Mouse (Mus musculus): Measurements from ENCODE around the gene Tcea3. TPM values are rescaled to one million over a fixed set of nuclear protein-coding genes. Genes with fewer than 3 reads are reported as not detected.

The Tcea3 gene
- total RNA-seq, 2 experiments from 2014 or later = 149 to 154 TPM

DNA sequence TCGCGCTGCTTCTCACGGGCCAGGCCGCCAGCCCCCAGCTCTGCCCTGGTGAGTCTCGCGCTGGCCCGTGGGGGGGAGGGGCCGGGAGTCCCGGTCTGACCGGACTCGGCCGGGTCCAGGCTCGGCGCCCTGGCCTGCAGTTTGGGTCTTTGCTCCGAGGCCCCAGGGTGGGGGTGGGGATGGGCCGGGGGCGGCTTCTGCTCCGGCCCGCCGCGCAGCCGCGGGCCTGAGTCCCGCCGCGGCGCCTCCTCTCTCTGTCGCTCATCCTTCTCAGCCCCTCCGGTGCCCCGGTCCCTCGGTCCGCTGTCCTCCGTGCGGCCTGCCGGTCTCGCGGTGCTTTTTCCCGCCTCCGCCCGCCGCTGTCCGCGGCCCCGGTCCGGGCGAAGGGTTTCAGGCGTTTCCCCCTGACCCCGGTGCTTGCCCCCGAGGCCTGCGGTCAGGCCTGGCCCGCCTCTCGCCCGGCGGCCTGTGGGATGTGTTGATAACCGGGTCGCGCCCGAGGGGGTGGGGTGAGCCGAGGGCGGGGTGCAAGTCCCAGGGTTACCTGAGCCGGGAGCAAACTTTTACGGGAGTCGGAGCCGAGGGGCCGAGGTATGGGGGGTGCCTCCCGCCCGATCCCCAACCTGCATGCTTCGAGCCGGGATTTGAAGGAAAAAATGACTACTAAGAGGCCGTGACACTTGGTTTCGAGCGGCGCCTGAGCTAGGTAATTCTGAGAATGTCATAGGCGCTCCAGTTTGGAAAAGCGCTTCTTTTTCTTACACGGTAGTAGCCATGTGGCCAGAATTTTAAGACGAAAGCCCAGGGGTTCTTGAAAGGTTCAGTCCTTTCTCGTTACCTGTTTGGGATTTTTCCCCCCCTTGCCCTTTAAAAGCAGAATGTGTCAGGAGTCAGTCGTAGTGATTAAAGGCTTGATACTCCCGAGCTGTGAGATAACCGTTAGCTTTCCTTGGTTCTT lies 63.8 kb downstream of the Tcea3 start:
- DNase-seq (ENCODE audit: low spot score in 2 of 2) = peak; percentile 34 to 54

DNA sequence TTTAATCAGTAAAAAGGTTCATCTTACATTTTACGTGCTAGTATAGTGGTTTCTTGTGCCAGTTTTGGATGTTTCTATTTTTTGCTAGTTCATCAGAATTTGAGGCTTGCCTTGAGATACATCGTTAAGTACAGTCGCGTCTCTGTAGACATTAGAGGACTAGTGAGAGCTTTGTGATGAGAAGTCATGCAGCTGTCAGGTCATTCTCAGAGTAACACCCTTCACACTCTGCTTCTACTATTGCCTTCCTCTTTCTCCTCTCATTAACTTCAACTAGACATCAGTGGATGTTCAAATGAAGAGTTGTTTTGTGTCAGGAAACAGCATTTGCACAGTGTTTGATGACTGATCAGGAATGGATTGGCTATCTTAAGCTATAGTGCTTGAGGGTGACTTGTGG lies 65.1 kb downstream of the Tcea3 start:
- no peak for DNase-seq (ENCODE audit: low spot score in 2 of 2)

DNA sequence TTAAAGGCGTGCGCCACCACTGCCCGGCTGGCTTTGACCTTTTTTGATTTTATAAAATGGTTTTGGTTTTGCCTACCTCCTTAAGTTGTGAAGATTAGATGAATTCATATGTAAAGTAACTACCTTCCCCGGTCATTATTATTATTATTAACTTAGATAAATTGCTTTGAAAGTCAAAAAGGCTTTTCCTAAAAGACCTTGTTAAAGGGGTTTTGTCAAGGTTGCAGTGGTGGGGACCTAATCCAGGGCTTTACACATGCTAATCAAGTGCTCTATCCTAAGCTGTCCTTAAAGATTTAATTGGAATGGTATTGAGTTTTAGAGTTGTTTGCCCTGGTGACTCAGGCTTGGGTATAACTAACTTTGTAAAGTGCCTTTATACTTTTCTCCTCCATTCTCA lies 70.1 kb downstream of the Tcea3 start:
- DNase-seq (ENCODE audit: low spot score in 2 of 2) = no peak

DNA sequence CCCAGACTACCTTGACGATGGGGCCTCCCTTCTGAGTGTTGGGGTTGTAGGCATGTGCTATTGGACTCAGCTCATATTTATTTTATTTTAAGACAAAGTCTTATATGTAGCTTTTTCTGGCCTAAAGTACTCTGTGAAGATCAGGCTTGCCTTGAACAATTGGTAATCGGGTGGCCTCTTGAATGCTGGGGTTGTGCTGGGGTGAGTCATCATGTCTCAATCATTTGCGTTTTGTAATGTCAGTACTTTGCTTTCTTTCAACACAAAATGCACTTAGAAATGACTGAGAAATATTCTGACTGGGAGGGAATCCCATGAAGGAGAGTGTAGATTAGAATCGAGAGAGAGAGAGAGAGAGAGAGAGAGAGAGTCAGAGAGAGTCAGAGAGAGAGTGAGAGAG lies 72.5 kb downstream of the Tcea3 start:
- no peak for DNase-seq (ENCODE audit: low spot score in 2 of 2)

DNA sequence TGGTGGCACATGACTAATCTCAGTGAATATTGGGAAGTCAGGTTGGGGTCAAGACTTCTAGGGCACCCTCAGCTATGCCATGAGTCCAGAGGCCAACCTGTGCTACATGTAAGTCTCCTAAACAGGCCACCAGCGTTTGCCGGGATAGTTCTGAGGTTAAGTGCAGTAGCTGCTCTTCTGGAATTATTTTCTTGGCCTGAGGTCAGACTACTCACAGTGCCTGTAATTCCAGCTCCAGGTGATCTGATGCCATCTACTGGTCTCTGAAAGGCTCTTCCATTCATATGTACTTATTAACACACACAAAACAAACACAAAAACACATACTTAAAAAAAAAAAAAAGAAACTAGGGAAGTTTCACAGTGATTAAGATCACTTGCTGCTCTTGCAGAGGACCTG lies 76.7 kb downstream of the Tcea3 start:
- DNase-seq (ENCODE audit: low spot score in 2 of 2) = peak in 1 of 2 experiments; percentile 13

Other genes with a start within 250 kb of the Tcea3 start
- 10 to 100 TPM; 43.9 to 45.9 TPM for gene Eloa, start 226.0 kb upstream of the Tcea3 start, total RNA-seq (2021)
- 100 to 1,000 TPM; 466 to 495 TPM for gene Rpl11, start 194.3 kb upstream of the Tcea3 start, total RNA-seq (2021)
- 10 to 100 TPM; 51.3 to 59.3 TPM for gene Id3, start 104.2 kb upstream of the Tcea3 start, total RNA-seq (2021)
- 10 to 100 TPM; 18.4 to 19.4 TPM for gene E2f2, start 75.3 kb upstream of the Tcea3 start, total RNA-seq (2021)
- gene Asap3, start 41.4 kb upstream of the Tcea3 start, total RNA-seq (2021) = 10 to 100 TPM; 12.2 to 13.4 TPM
- gene Zfp46, start 37.0 kb downstream of the Tcea3 start, total RNA-seq (2021) = 10 to 100 TPM; 51.2 to 65.1 TPM
- gene Hnrnpr, start 63.2 kb downstream of the Tcea3 start, total RNA-seq (2021) = 10 to 100 TPM; 78.7 to 79.0 TPM
- not detected for gene Htr1d, start 175.8 kb downstream of the Tcea3 start, total RNA-seq (2021)
- gene 6030445D17Rik, start 214.5 kb downstream of the Tcea3 start, total RNA-seq (2021) = under 1 TPM; 0.76 to 0.91 TPM
- gene Luzp1, start 222.0 kb downstream of the Tcea3 start, total RNA-seq (2021) = 10 to 100 TPM; 32.6 to 36.2 TPM